Mouse (Mus musculus) bone marrow, adult 2 months (tissue): ENCODE measurements around the gene Stk10. TPM values are rescaled to one million over a fixed set of nuclear protein-coding genes. Genes with fewer than 3 reads are reported as not detected.

ENCODE experiments used
- H3K27ac ChIP-seq: fragments of 200-500 bp; 2 replicates; pipeline ENCODE4 v1.5.1; 2012; ENCODE audit warnings: low read depth, mild to moderate bottlenecking, control low read depth, inconsistent platforms, low read length; ENCODE audit not compliant: control insufficient read depth, poor library complexity, insufficient read depth
- H3K4me1 ChIP-seq: fragments of 200-500 bp; 2 replicates; pipeline ENCODE4 v1.6.1; 2011; ENCODE audit warnings: low read length; ENCODE audit not compliant: control insufficient read depth, insufficient read depth
- H3K4me3 ChIP-seq: fragments of 200-500 bp; replicated peaks from 2 replicates; pipeline ENCODE3; 2011; ENCODE audit warnings: mild to moderate bottlenecking, low read depth, low read length, control low read depth; ENCODE audit not compliant: control insufficient read depth
- CTCF ChIP-seq: fragments of 200-500 bp; IDR thresholded peaks from 2 replicates; pipeline ENCODE4 v1.5.1; 2011; ENCODE audit warnings: low read length, control low read depth; ENCODE audit not compliant: control insufficient read depth, insufficient read depth
- POLR2A ChIP-seq: fragments of 200-500 bp; IDR thresholded peaks from 2 replicates; pipeline ENCODE4 v1.6.1; 2011; ENCODE audit warnings: low read depth, mild to moderate bottlenecking, control low read depth, low read length, borderline replicate concordance; ENCODE audit not compliant: control insufficient read depth
- WGBS: fragments of 180-500 bp; shearing (Covaris S2); methylation state at CpG from one replicate; pipeline ENCODE4 v1.1.7; 2018; 5-methylcytosine and 5-hydroxymethylcytosine counted together
- polyA plus RNA-seq: library from polyadenylated mRNA; stranded (reverse); fragments of >200 nt; gene quantifications from 2 replicates; pipeline ENCODE4 v1.2.4, GENCODE M21; 2011; ENCODE audit warnings: low replicate concordance; ENCODE audit not compliant: missing spikeins, insufficient read depth, insufficient read length

The Stk10 gene
- polyA plus RNA-seq, 1 experiment: 23.9 TPM

DNA sequence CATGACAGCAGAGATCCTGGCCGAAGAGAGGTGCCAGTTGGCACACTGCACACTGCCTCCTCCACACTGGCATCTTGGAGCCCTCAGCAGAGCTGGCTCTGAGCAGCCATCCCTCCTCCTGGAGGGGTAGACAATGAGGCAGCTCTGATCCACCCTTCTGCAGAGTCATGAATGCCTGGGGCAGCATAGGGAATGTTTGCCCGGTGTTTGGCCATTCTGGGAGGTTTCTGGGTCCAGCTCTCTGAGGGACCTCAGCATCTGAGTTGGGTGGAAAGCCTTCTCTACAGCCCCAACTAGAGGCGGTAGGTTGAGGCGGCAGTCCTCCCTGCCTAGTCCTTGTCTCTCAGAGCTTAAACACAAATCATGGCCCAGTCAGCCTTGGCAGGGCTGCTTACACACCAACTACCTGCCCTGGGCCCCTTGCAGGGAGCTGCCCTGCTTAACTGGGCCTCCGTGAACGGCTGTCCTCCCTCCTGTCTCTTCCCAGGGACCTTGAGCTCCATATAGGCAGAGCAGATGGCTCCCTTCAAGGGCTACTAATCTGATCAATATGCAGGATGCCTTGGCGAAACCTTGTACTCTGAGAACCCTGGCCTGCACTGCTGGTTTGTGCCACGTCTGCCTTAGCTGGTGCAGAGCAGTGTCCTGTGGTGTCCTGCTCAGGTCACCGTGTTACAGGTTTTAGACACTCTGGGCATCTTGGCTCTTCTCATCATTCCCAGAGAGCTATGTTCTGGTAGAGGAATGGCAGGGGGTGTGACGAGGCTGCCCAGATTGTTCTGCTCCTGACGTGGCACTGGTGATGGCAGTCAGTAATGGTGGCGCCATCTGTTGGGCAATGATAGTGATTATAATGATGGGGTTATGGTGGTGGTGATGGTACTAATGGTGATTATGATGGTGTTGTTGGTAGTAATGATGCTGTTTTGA, 59.1 kb downstream of the Stk10 start:
- TF ChIP-seq CTCF (peak; percentile 66), POLR2A (no peak)
- 76% methylated on average over 12 of the region's 12 CpGs for WGBS

DNA sequence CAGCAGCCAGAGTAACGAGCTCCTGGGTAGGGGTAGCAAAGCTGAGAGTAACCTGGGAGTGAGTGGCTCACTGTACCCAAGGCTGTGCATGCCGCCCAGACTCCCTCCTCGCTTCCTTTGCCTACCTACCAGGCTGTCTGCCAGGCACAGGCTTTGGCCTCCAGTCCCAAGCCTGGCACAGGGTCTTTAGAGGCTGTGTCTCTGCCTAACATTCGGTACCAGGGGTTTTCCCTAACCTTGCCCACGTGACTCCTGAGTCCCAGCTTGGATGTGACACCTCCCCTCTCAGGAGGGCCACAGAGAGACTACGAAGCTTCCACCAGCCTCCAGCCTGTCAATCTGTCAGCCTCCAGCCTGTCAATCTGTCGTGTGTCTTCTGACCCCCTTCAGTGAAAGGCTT, 60.0 kb downstream of the Stk10 start:
- TF ChIP-seq POLR2A: no peak
- TF ChIP-seq CTCF: no peak
- no peaks in the 10 kb centered on the region for H3K4me1 ChIP-seq
- H3K27ac ChIP-seq: no peak overlapping the region
- 83% methylated on average over 7 of the region's 7 CpGs for WGBS
- no peak overlapping the region for H3K4me3 ChIP-seq

More for the DNA sequence above, 59.1 kb downstream of the Stk10 start:
- H3K4me1 ChIP-seq: peaks cover 3% of the 10 kb centered on the region
- no peak overlapping the region for H3K27ac ChIP-seq
- H3K4me3 ChIP-seq: no peak overlapping the region

GRCm38 (mm10) chr11:32594122-32594521, 61.0 kb downstream of the Stk10 start:
- Histone ChIP-seq H3K4me3 (no peak overlapping the region), H3K4me1 (no peaks in the 10 kb centered on the region), H3K27ac (no peak overlapping the region)
- TF ChIP-seq POLR2A: no peak
- peak; percentile 33; the same call in 1 of the 2 replicates for TF ChIP-seq CTCF
- 89% methylated on average over 4 of the region's 4 CpGs for WGBS

GRCm38 (mm10) chr11:32600371-32600770, 67.3 kb downstream of the Stk10 start:
- H3K27ac ChIP-seq: no peak overlapping the region
- no peak overlapping the region for H3K4me3 ChIP-seq
- TF ChIP-seq CTCF: no peak
- TF ChIP-seq POLR2A: no peak
- 83% methylated on average over 6 of the region's 6 CpGs for WGBS
- H3K4me1 ChIP-seq: no peaks in the 10 kb centered on the region

DNA sequence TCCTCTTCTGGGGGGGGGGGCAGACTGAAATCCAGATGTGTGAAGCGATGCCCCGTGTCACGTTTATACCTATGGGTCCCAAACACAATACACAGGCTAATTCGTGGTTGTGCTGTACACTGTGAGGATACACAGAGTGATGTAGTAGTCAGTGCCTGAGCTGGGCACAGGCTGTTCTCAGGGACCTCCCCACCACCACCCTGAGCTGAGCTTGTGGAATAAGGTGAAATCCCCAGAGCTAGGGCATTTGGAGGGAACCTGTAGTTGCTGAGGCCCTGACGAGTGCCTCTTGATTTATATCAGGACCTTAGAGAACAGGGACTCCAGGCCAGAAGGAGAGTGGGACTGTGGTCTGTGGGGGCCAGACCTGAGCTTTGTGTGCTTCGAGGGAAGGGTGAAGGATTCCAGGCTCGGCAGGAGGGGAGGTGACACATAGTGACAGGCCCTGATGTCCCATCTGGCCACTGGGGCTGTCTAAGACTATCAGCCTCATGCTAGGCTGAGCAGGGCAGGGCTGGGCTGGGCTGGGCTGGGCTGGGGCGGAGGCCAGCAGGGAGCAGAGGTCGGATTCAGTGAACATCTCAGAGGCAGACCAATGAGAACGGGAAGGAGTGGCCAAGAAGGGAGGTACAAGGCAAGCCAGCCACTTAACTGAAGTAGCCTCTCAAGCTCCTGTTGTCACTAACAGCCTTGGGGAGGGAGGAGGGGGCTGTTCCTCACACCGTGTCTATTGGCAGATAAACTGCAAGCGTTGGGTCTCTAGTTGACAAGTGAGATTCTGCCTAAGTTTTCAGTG, 68.6 kb downstream of the Stk10 start:
- no peak overlapping the region for H3K4me3 ChIP-seq
- 85% methylated on average over 12 of the region's 12 CpGs for WGBS
- TF ChIP-seq POLR2A (no peak), CTCF (no peak)
- no peaks in the 10 kb centered on the region for H3K4me1 ChIP-seq
- no peak overlapping the region for H3K27ac ChIP-seq

GRCm38 (mm10) chr11:32604663-32605062, 71.6 kb downstream of the Stk10 start:
- Histone ChIP-seq H3K4me1 (no peaks in the 10 kb centered on the region), H3K4me3 (no peak overlapping the region), H3K27ac (no peak overlapping the region)
- no peak for TF ChIP-seq POLR2A
- TF ChIP-seq CTCF: no peak
- 88% methylated on average over 4 of the region's 4 CpGs for WGBS

DNA sequence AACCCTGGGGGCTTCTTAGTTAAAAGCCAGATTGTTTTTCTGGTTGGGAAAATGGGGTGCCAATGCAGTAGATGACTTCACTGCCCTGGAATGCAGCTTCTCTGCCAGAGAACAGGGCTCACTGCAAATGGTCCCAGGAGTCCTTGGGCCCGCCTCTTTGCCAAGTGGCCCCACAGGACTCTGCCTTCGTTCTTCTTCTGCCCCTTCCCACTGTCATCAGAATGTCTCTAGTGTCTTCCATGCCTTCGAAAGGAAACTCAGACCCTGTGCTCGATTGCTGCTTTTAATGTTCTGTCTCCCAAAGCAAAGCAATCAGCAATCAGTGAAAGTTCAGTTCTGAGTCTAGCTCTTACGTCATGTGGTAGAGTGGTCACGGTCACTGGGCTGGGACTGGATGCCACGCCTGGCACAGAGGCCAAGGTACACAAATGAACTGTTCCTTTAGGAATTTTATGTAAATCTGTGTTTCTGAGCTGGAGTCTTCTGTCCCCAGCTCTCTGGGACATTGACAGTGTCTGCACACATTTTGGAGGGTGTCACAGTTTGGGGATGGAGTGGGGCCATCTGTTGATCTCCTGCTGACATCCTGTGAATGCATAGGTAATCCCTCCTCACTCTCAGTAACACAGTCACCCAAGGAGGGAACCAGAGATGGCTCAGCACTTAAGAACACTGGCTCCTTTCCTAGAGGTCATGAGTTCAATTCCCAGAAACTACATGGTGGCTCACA, 72.2 kb downstream of the Stk10 start:
- TF ChIP-seq CTCF: no peak
- TF ChIP-seq POLR2A: no peak
- Histone ChIP-seq H3K4me1 (no peaks in the 10 kb centered on the region), H3K4me3 (no peak overlapping the region), H3K27ac (no peak overlapping the region)
- 76% methylated on average over 7 of the region's 7 CpGs for WGBS

- no peak for TF ChIP-seq CTCF
- no peak for TF ChIP-seq POLR2A
- Histone ChIP-seq H3K4me1 (no peaks in the 10 kb centered on the region), H3K4me3 (no peak overlapping the region), H3K27ac (no peak overlapping the region)
- 89% methylated on average over 3 of the region's 3 CpGs for WGBS
These were observed 72.8 kb downstream of the Stk10 start for GRCm38 (mm10) chr11:32605907-32606306.
